Mouse (Mus musculus): Measurements from ENCODE around the gene Rab37. TPM values are rescaled to one million over a fixed set of nuclear protein-coding genes. Genes with fewer than 3 reads are reported as not detected.

The Rab37 gene
- polyA plus RNA-seq, 1 experiment from 2014 or later, result 2.0 TPM

- Histone ChIP-seq H3K27ac (replicated peaks) (no peak overlapping the region), H3K9ac (no peak overlapping the region), H3K4me3 (replicated peaks) (no peak overlapping the region), H3K36me3 (no peaks in the 10 kb centered on the region), H3K27me3 (peaks cover 38% of the 10 kb centered on the region), H3K4me2 (replicated peaks) (no peak overlapping the region), H3K9me3 (replicated peaks) (no peaks in the 10 kb centered on the region), H3K4me1 (peaks cover 40% of the 10 kb centered on the region)
- 73% methylated on average over 8 of the region's 8 CpGs for WGBS
- ATAC-seq (ENCODE audit: insufficient number of reproducible peaks, low FRiP score, low TSS enrichment, low read depth), result no peak
Measured at GRCm38 (mm10) chr11:115167631-115168249, 76.5 kb downstream of the Rab37 start.

- Histone ChIP-seq H3K36me3 (no peaks in the 10 kb centered on the region), H3K27ac (replicated peaks) (no peak overlapping the region), H3K9ac (no peak overlapping the region), H3K4me1 (peaks cover 39% of the 10 kb centered on the region), H3K4me3 (replicated peaks) (no peak overlapping the region), H3K27me3 (peaks cover 31% of the 10 kb centered on the region), H3K9me3 (replicated peaks) (no peaks in the 10 kb centered on the region), H3K4me2 (replicated peaks) (no peak overlapping the region)
- WGBS, result 91% methylated on average over 4 of the region's 4 CpGs
- no peak for ATAC-seq (ENCODE audit: insufficient number of reproducible peaks, low FRiP score, low TSS enrichment, low read depth)
Measured at GRCm38 (mm10) chr11:115169430-115169829, 78.2 kb downstream of the Rab37 start.

DNA sequence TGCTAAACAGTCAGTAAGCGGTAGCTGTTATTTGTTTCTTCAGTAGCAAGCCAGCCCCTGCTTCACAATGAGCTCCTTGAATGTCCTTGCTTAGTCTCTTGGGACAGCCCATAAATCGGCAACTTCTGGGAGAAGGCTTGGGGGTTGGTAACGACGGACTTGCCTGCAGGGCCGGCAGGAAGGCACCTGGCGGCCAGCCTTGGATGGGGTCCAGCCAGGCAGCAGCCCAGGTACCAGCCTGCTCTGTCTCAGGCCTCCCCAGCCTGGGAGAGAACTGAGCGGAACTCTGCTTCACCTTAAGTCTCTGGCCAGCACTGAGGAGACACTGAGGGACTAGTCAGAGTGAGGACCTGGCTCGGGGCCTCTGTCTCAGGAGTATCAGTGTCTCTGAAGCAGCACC is 79.9 kb downstream of the Rab37 start:
- H3K27ac ChIP-seq (replicated peaks), result no peak overlapping the region
- H3K4me1 ChIP-seq, result peaks cover 37% of the 10 kb centered on the region
- no peak overlapping the region for H3K4me2 ChIP-seq (replicated peaks)
- no peaks in the 10 kb centered on the region for H3K36me3 ChIP-seq
- H3K4me3 ChIP-seq (replicated peaks), result no peak overlapping the region
- H3K9me3 ChIP-seq (replicated peaks), result no peaks in the 10 kb centered on the region
- ATAC-seq (ENCODE audit: insufficient number of reproducible peaks, low FRiP score, low TSS enrichment, low read depth), result no peak
- 42% methylated on average over 8 of the region's 8 CpGs for WGBS
- no peak overlapping the region for H3K9ac ChIP-seq
- peaks cover 22% of the 10 kb centered on the region for H3K27me3 ChIP-seq

- ATAC-seq (ENCODE audit: insufficient number of reproducible peaks, low FRiP score, low TSS enrichment, low read depth), result no peak
- peaks cover 53% of the 10 kb centered on the region for H3K4me1 ChIP-seq
- H3K4me2 ChIP-seq (replicated peaks), result 0 out of 2 replicates have a peak overlapping the region, but pooled peaks have one; percentile 12
- H3K27ac ChIP-seq (replicated peaks), result no peak overlapping the region
- no peak overlapping the region for H3K4me3 ChIP-seq (replicated peaks)
- no peak overlapping the region for H3K9ac ChIP-seq
- WGBS, result 29% methylated on average over 4 of the region's 4 CpGs
- peaks cover 23% of the 10 kb centered on the region for H3K27me3 ChIP-seq
- no peaks in the 10 kb centered on the region for H3K9me3 ChIP-seq (replicated peaks)
- no peaks in the 10 kb centered on the region for H3K36me3 ChIP-seq
Measured at GRCm38 (mm10) chr11:115172825-115173287, 81.6 kb downstream of the Rab37 start.

GRCm38 (mm10) chr11:115173549-115174339 is 82.5 kb downstream of the Rab37 start:
- Histone ChIP-seq H3K4me1 (peaks cover 56% of the 10 kb centered on the region), H3K27ac (replicated peaks) (peak overlapping the region; percentile 76), H3K9me3 (replicated peaks) (no peaks in the 10 kb centered on the region), H3K36me3 (no peaks in the 10 kb centered on the region), H3K9ac (no peak overlapping the region), H3K4me2 (replicated peaks) (peak overlapping the region; percentile 25; the same call in 1 of the 2 replicates), H3K4me3 (replicated peaks) (no peak overlapping the region), H3K27me3 (peaks cover 23% of the 10 kb centered on the region)
- WGBS, result 7% methylated on average over 16 of the region's 16 CpGs
- ATAC-seq (ENCODE audit: insufficient number of reproducible peaks, low FRiP score, low TSS enrichment, low read depth), result 0 out of 2 replicates have a peak, but pooled peaks have one; percentile 20

GRCm38 (mm10) chr11:115176399-115177190 is 85.4 kb downstream of the Rab37 start:
- Histone ChIP-seq H3K4me2 (replicated peaks) (no peak overlapping the region), H3K9me3 (replicated peaks) (no peaks in the 10 kb centered on the region), H3K4me1 (peaks cover 59% of the 10 kb centered on the region), H3K9ac (no peak overlapping the region), H3K27ac (replicated peaks) (no peak overlapping the region), H3K4me3 (replicated peaks) (no peak overlapping the region), H3K36me3 (no peaks in the 10 kb centered on the region), H3K27me3 (peaks cover 23% of the 10 kb centered on the region)
- 64% methylated on average over 24 of the region's 24 CpGs for WGBS
- no peak for ATAC-seq (ENCODE audit: insufficient number of reproducible peaks, low FRiP score, low TSS enrichment, low read depth)

DNA sequence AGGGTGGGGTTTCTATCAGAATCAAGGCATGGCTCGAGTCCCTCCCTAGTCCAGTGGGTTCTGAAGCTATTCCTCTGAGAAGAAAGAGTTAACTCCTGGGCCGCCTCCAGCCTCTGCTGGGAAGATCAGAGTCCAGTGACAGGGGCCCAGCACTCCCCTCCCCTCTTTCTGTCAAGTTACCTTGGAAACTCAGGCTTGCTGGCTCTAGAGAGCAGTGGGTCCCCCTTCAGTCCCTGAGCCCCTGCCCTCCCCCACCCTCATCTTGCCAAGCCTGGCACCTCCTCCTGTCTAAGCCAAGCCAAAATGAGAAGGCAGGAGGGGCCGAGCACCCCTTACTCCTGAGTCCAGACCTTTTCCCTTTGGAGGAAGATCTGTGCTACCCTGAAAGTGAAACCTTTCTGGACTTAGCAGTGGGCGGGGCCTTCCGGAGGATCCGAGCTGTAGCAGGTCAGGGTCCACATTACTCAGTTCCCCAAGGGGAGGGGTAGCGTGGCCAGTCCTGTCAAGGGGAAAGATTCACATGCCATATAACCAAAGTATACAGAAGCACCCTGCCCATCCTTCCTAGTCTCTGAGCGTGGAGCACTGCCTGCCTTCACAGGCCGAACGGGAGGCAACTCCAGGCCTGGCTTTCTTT is 86.4 kb downstream of the Rab37 start:
- H3K4me3 ChIP-seq (replicated peaks), result no peak overlapping the region
- H3K9me3 ChIP-seq (replicated peaks), result no peaks in the 10 kb centered on the region
- no peak overlapping the region for H3K4me2 ChIP-seq (replicated peaks)
- no peak overlapping the region for H3K9ac ChIP-seq
- no peak for ATAC-seq (ENCODE audit: insufficient number of reproducible peaks, low FRiP score, low TSS enrichment, low read depth)
- no peaks in the 10 kb centered on the region for H3K36me3 ChIP-seq
- H3K27ac ChIP-seq (replicated peaks), result no peak overlapping the region
- 46% methylated on average over 10 of the region's 10 CpGs for WGBS
- H3K4me1 ChIP-seq, result peaks cover 49% of the 10 kb centered on the region
- peaks cover 18% of the 10 kb centered on the region for H3K27me3 ChIP-seq

DNA sequence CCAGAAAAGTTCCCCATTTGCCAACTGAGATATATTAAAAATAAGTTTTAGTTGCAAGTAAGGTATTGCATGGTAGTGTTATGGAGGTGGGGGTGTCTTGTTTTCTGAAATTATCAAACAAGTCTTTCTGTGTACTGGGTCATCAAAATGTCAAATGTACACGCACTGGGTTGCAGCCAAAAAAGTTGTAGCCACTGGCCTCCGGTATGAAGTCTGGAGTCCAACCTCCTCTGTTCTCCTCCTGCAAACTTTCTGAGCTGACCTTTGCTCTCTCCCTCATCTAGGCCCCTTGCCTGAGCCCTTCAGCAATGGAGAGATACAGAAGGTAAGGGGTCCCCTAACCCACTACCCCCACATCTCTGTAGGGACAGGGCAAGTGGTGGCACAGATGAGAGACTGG is 87.5 kb downstream of the Rab37 start:
- no peak for ATAC-seq (ENCODE audit: insufficient number of reproducible peaks, low FRiP score, low TSS enrichment, low read depth)
- Histone ChIP-seq H3K27me3 (peaks cover 14% of the 10 kb centered on the region), H3K4me2 (replicated peaks) (no peak overlapping the region), H3K27ac (replicated peaks) (no peak overlapping the region), H3K36me3 (no peaks in the 10 kb centered on the region), H3K9ac (no peak overlapping the region), H3K9me3 (replicated peaks) (no peaks in the 10 kb centered on the region), H3K4me1 (peaks cover 39% of the 10 kb centered on the region), H3K4me3 (replicated peaks) (no peak overlapping the region)
- WGBS, result 55% methylated on average over 2 of the region's 2 CpGs

GRCm38 (mm10) chr11:115179191-115179590 is 88.0 kb downstream of the Rab37 start:
- Histone ChIP-seq H3K4me2 (replicated peaks) (no peak overlapping the region), H3K4me1 (peaks cover 35% of the 10 kb centered on the region), H3K4me3 (replicated peaks) (no peak overlapping the region), H3K9me3 (replicated peaks) (no peaks in the 10 kb centered on the region), H3K9ac (no peak overlapping the region), H3K36me3 (no peaks in the 10 kb centered on the region), H3K27ac (replicated peaks) (no peak overlapping the region), H3K27me3 (peaks cover 12% of the 10 kb centered on the region; the same call in 1 of the 2 replicates)
- WGBS, result 44% methylated on average over 6 of the region's 6 CpGs
- ATAC-seq (ENCODE audit: insufficient number of reproducible peaks, low FRiP score, low TSS enrichment, low read depth), result no peak

- Histone ChIP-seq H3K4me1 (peaks cover 34% of the 10 kb centered on the region), H3K9me3 (replicated peaks) (no peaks in the 10 kb centered on the region), H3K27me3 (peaks cover 9% of the 10 kb centered on the region; the same call in 1 of the 2 replicates), H3K4me2 (replicated peaks) (no peak overlapping the region), H3K9ac (no peak overlapping the region), H3K4me3 (replicated peaks) (no peak overlapping the region), H3K36me3 (no peaks in the 10 kb centered on the region), H3K27ac (replicated peaks) (no peak overlapping the region)
- ATAC-seq (ENCODE audit: insufficient number of reproducible peaks, low FRiP score, low TSS enrichment, low read depth), result no peak
- WGBS, result 65% methylated on average over 6 of the region's 6 CpGs
Measured at GRCm38 (mm10) chr11:115179881-115180280, 88.7 kb downstream of the Rab37 start.

Data from embryonic facial prominence, embryonic 15.5 days (tissue).